Mouse (Mus musculus): ENCODE results near the gene H2-DMb2. TPM values are rescaled to one million over a fixed set of nuclear protein-coding genes. Genes with fewer than 3 reads are reported as not detected.

The H2-DMb2 gene
- polyA plus RNA-seq, 1 experiment = not detected

- Histone ChIP-seq H3K36me3 (ENCODE audit: control insufficient read depth, insufficient read depth) (peaks cover 22% of the 10 kb centered on the region), H3K4me2 (ENCODE audit: low read depth) (peak overlapping the region; percentile 80), H3K27me3 (ENCODE audit: control insufficient read depth, insufficient read depth, insufficient read length) (no peaks in the 10 kb centered on the region), H3K79me2 (ENCODE audit: control insufficient read depth, insufficient read depth) (peaks cover 64% of the 10 kb centered on the region), H3ac (ENCODE audit: control insufficient read depth, insufficient read length) (peak overlapping the region; percentile 37), H3K4me3 (peak overlapping the region; percentile 99)
- TF ChIP-seq REST (IDR thresholded peaks at IDR 0.05; ENCODE audit: insufficient read depth, insufficient read length) (no peak), POLR2AphosphoS2 (IDR thresholded peaks at IDR 0.05; ENCODE audit: insufficient read length, low read depth) (peak; percentile 35), MYOD1 (IDR thresholded peaks at IDR 0.05; ENCODE audit: control insufficient read depth in 1 of 3, insufficient read length in 2 of 3, low read depth in 2 of 3) (peak in 1 of 3 experiments; percentile 24), TCF3 (IDR thresholded peaks at IDR 0.05; ENCODE audit: insufficient read length, low read depth) (no peak), TCF12 (IDR thresholded peaks at IDR 0.05; ENCODE audit: insufficient read depth, poor library complexity, severe bottlenecking) (no peak)
Measured at GRCm38 (mm10) chr17:34120814-34121171, 22.3 kb upstream of the H2-DMb2 start.

- peak overlapping the region; percentile 99 for H3K4me3 ChIP-seq
- H3K27me3 ChIP-seq (ENCODE audit: control insufficient read depth, insufficient read depth, insufficient read length) = no peaks in the 10 kb centered on the region
- peak overlapping the region; percentile 52 for H3K4me2 ChIP-seq (ENCODE audit: low read depth)
- TF ChIP-seq MYOG (IDR thresholded peaks at IDR 0.05; ENCODE audit: control insufficient read depth in 1 of 3, insufficient read depth in 1 of 3, insufficient read length in 2 of 3, low read depth in 2 of 3) = peak; percentile 29 to 88 (median 70)
- peak; percentile 22 to 70 (median 54) for TF ChIP-seq MYOD1 (IDR thresholded peaks at IDR 0.05; ENCODE audit: control insufficient read depth in 1 of 3, insufficient read length in 2 of 3, low read depth in 2 of 3)
- TF ChIP-seq TCF12 (IDR thresholded peaks at IDR 0.05; ENCODE audit: insufficient read depth, poor library complexity, severe bottlenecking) = peak; percentile 50
- TF ChIP-seq POLR2A (IDR thresholded peaks at IDR 0.05; ENCODE audit: insufficient read length, low read depth) = peak; percentile 72
- TF ChIP-seq USF1 (IDR thresholded peaks at IDR 0.05; ENCODE audit: low read depth) = no peak
- no peak for TF ChIP-seq TCF3 (IDR thresholded peaks at IDR 0.05; ENCODE audit: insufficient read length, low read depth)
- peak; percentile 93 for TF ChIP-seq POLR2AphosphoS2 (IDR thresholded peaks at IDR 0.05; ENCODE audit: insufficient read length, low read depth)
- no peak for TF ChIP-seq MAX (IDR thresholded peaks at IDR 0.05; ENCODE audit: low read depth)
- no peak for TF ChIP-seq REST (IDR thresholded peaks at IDR 0.05; ENCODE audit: insufficient read depth, insufficient read length)
- TF ChIP-seq E2F4 (IDR thresholded peaks at IDR 0.05; ENCODE audit: insufficient read depth) = no peak
- TF ChIP-seq CEBPB (IDR thresholded peaks at IDR 0.05; ENCODE audit: insufficient read depth, poor library complexity, severe bottlenecking) = no peak
- TF ChIP-seq SRF (IDR thresholded peaks at IDR 0.05; ENCODE audit: control insufficient read depth, insufficient read length, low read depth) = no peak
- H3K36me3 ChIP-seq (ENCODE audit: control insufficient read depth, insufficient read depth) = peaks cover 17% of the 10 kb centered on the region
- H3ac ChIP-seq (ENCODE audit: control insufficient read depth, insufficient read length) = peak overlapping the region; percentile 37
- H3K79me2 ChIP-seq (ENCODE audit: control insufficient read depth, insufficient read depth) = peaks cover 64% of the 10 kb centered on the region
Measured at GRCm38 (mm10) chr17:34121172-34121878, 21.8 kb upstream of the H2-DMb2 start.

DNA sequence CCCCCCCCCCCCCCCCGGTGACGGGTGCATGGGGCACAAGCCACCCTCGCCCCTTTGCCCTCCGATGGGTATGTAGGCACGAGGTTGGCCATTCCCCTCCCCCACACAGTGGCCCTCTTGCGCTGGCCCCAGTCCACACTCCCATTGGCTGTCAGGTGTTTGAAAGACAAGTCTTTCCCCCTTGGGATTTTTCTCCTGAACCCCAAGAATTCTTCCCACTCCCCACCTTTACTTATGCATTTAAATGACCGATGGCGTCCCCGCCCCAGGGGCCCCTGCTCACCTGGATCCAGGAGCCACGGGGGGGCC lies 21.3 kb upstream of the H2-DMb2 start:
- Histone ChIP-seq H3K27me3 (ENCODE audit: control insufficient read depth, insufficient read depth, insufficient read length) (no peaks in the 10 kb centered on the region), H3K4me3 (peak overlapping the region; percentile 99), H3K4me2 (ENCODE audit: low read depth) (peak overlapping the region; percentile 52), H3K36me3 (ENCODE audit: control insufficient read depth, insufficient read depth) (peaks cover 12% of the 10 kb centered on the region), H3ac (ENCODE audit: control insufficient read depth, insufficient read length) (peak overlapping the region; percentile 37), H3K79me2 (ENCODE audit: control insufficient read depth, insufficient read depth) (peaks cover 60% of the 10 kb centered on the region)
- TF ChIP-seq MYOD1 (IDR thresholded peaks at IDR 0.05; ENCODE audit: control insufficient read depth in 1 of 3, insufficient read length in 2 of 3, low read depth in 2 of 3) (peak in 1 of 3 experiments; percentile 15), POLR2A (IDR thresholded peaks at IDR 0.05; ENCODE audit: insufficient read length, low read depth) (peak; percentile 65), SRF (IDR thresholded peaks at IDR 0.05; ENCODE audit: control insufficient read depth, insufficient read length, low read depth) (no peak), TCF3 (IDR thresholded peaks at IDR 0.05; ENCODE audit: insufficient read length, low read depth) (no peak), TCF12 (IDR thresholded peaks at IDR 0.05; ENCODE audit: insufficient read depth, poor library complexity, severe bottlenecking) (no peak), MYOG (IDR thresholded peaks at IDR 0.05; ENCODE audit: control insufficient read depth in 1 of 3, insufficient read depth in 1 of 3, insufficient read length in 2 of 3, low read depth in 2 of 3) (peak in 1 of 3 experiments; percentile 12), CEBPB (IDR thresholded peaks at IDR 0.05; ENCODE audit: insufficient read depth, poor library complexity, severe bottlenecking) (no peak)

DNA sequence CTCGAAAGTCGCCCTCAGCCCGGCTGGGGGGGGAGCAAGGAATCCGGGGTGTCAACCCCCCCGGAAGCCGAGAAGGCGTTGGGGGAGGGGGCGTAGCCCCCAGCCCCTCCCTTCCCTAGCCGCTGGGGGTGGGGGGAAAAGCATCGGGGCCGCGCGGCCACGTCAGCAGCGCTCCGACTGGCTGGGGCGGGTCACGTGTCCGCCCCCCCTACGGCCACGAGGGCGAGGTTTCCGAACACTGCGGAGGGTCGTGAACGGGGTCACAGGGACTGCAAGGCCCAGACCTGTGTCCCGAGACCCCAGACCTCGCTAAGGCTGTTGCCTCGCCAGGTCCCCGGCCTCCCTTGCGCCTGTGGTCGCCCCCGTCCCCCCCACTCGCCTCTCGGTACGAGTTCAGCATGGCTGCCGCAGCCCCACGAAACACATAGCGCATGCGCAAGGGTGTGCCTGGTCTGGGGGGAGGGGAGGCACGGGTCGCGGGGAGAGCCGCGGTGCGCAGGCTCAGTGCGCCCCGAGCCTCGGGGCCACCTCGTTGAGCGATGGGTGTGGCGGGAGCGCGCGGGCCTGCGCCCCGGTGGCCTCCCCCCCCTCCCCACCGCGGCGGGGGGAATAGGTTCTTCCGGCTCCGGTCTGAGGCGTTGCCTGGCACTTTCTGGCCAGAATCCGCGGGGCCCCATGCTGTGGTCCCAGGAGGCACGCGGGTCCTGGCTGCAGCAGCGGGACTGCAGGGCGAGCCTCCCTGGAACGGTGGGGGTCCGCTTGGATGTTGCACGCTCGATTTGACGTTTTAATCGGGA lies 20.7 kb upstream of the H2-DMb2 start, which contains the start of gene Brd2:
Gene Brd2, minus strand, starts transcription at position 447 of the 797 bp plus-strand sequence.
- peaks cover 7% of the 10 kb centered on the region for H3K36me3 ChIP-seq (ENCODE audit: control insufficient read depth, insufficient read depth)
- peak; percentile 34 for TF ChIP-seq SRF (IDR thresholded peaks at IDR 0.05; ENCODE audit: control insufficient read depth, insufficient read length, low read depth)
- peak; percentile 80 for TF ChIP-seq POLR2AphosphoS2 (IDR thresholded peaks at IDR 0.05; ENCODE audit: insufficient read length, low read depth)
- peak in 2 of 3 experiments; percentile 8 to 48 for TF ChIP-seq MYOG (IDR thresholded peaks at IDR 0.05; ENCODE audit: control insufficient read depth in 1 of 3, insufficient read depth in 1 of 3, insufficient read length in 2 of 3, low read depth in 2 of 3)
- no peak for TF ChIP-seq TCF3 (IDR thresholded peaks at IDR 0.05; ENCODE audit: insufficient read length, low read depth)
- peak; percentile 73 for TF ChIP-seq POLR2A (IDR thresholded peaks at IDR 0.05; ENCODE audit: insufficient read length, low read depth)
- no peak for TF ChIP-seq TCF12 (IDR thresholded peaks at IDR 0.05; ENCODE audit: insufficient read depth, poor library complexity, severe bottlenecking)
- TF ChIP-seq CEBPB (IDR thresholded peaks at IDR 0.05; ENCODE audit: insufficient read depth, poor library complexity, severe bottlenecking) = no peak
- TF ChIP-seq E2F4 (IDR thresholded peaks at IDR 0.05; ENCODE audit: insufficient read depth) = no peak
- peak; percentile 89 for TF ChIP-seq USF1 (IDR thresholded peaks at IDR 0.05; ENCODE audit: low read depth)
- TF ChIP-seq MAX (IDR thresholded peaks at IDR 0.05; ENCODE audit: low read depth) = no peak
- peak; percentile 33 for TF ChIP-seq REST (IDR thresholded peaks at IDR 0.05; ENCODE audit: insufficient read depth, insufficient read length)
- TF ChIP-seq MYOD1 (IDR thresholded peaks at IDR 0.05; ENCODE audit: control insufficient read depth in 1 of 3, insufficient read length in 2 of 3, low read depth in 2 of 3) = peak in 1 of 3 experiments; percentile 7
- no peaks in the 10 kb centered on the region for H3K27me3 ChIP-seq (ENCODE audit: control insufficient read depth, insufficient read depth, insufficient read length)
- peak within 1 kb of the TSS; percentile 99 for H3K4me3 ChIP-seq
- H3ac ChIP-seq (ENCODE audit: control insufficient read depth, insufficient read length) = peak within 1 kb of the TSS; percentile 37
- peak within 1 kb of the TSS; percentile 84 for H3K4me2 ChIP-seq (ENCODE audit: low read depth)
- H3K79me2 ChIP-seq (ENCODE audit: control insufficient read depth, insufficient read depth) = peaks cover 55% of the 10 kb centered on the region

Data from myocyte (in vitro differentiated cells).